9 mouse cellular contexts compared by ENCODE assay signal in genomic region chr1:157536471-157536870, GRCm38 (mm10). TPM values are rescaled to one million over a fixed set of nuclear protein-coding genes. Genes with fewer than 3 reads are reported as not detected.
DNase-seq lines count a peak whose midpoint lies in the region; ATAC-seq and TF ChIP-seq lines count a peak whose summit lies in the region.
"Had no signal": no experiment of that assay in that cellular context is flagged by ENCODE, and none has a peak within 500 bp of the region (broad histone marks: within the 10 kb centered on the region; RNA-seq: fewer than 3 reads in every experiment).

No protein-coding gene starts in this region.

- no peak overlapping the region for H3K9ac ChIP-seq in kidney, embryonic 15.5 days
- no peak overlapping the region for H3K9ac ChIP-seq in heart, embryonic 16.5 days (ENCODE audit: low read length)
- H3K9ac ChIP-seq in midbrain, embryonic 14.5 days (replicated peaks; ENCODE audit: low read length) = no peak overlapping the region
- H3K9ac ChIP-seq: liver, embryonic 13.5 days had no signal

- no peaks in the 10 kb centered on the region for H3K9me3 ChIP-seq in kidney, embryonic 15.5 days (replicated peaks)
- peaks cover 8% of the 10 kb centered on the region for H3K9me3 ChIP-seq in G1E (replicated peaks)
- H3K9me3 ChIP-seq in heart, embryonic 16.5 days (replicated peaks; ENCODE audit: control insufficient read depth, low read length) = no peaks in the 10 kb centered on the region
- H3K9me3 ChIP-seq in midbrain, embryonic 14.5 days (ENCODE audit: control insufficient read depth, low read length) = no peaks in the 10 kb centered on the region
- H3K9me3 ChIP-seq: liver, embryonic 13.5 days had no signal

- no peak overlapping the region for H3K4me2 ChIP-seq in kidney, embryonic 15.5 days
- H3K4me2 ChIP-seq in heart, embryonic 16.5 days (ENCODE audit: low read depth, low read length) = peak overlapping the region; percentile 43
- H3K4me2 ChIP-seq in midbrain, embryonic 14.5 days (ENCODE audit: low read length) = no peak overlapping the region
- H3K4me2 ChIP-seq: liver, embryonic 13.5 days had no signal

- TF ChIP-seq CTCF in G1E (IDR thresholded peaks at IDR 0.05; ENCODE audit: low read depth, low read length) = peak; percentile 65

- no peak overlapping the region for H3K27ac ChIP-seq in kidney, embryonic 15.5 days
- H3K27ac ChIP-seq in heart, embryonic 16.5 days (ENCODE audit: low read length) = no peak overlapping the region
- H3K27ac ChIP-seq in midbrain, embryonic 14.5 days (replicated peaks; ENCODE audit: low read depth, low read length) = no peak overlapping the region
- H3K27ac ChIP-seq: liver, embryonic 13.5 days had no signal

- H3K4me1 ChIP-seq in kidney, embryonic 15.5 days = no peaks in the 10 kb centered on the region
- H3K4me1 ChIP-seq in G1E (ENCODE audit: insufficient read depth, low read depth, low read length) = peaks cover 24% of the 10 kb centered on the region
- H3K4me1 ChIP-seq in heart, embryonic 16.5 days (ENCODE audit: control insufficient read depth, insufficient read depth, low read length) = no peaks in the 10 kb centered on the region
- H3K4me1 ChIP-seq in midbrain, embryonic 14.5 days (ENCODE audit: control insufficient read depth, insufficient read depth, low read length) = no peaks in the 10 kb centered on the region
- H3K4me1 ChIP-seq: liver, embryonic 13.5 days had no signal

- DNase-seq in kidney, adult 18-20 months = peak; percentile 35
- DNase-seq in G1E (ENCODE audit: low spot score) = no peak
- DNase-seq in layer of hippocampus, adult 18-20 months (ENCODE audit: low spot score in 2 of 2) = peak; percentile 32 to 85
- peak; percentile 89 for DNase-seq in midbrain, embryonic 14.5 days
- DNase-seq in urinary bladder, adult 2 months (ENCODE audit: low spot score) = no peak
- DNase-seq: liver, embryonic 13.5 days had no signal

- no peaks in the 10 kb centered on the region for H3K36me3 ChIP-seq in kidney, embryonic 15.5 days
- H3K36me3 ChIP-seq in G1E (replicated peaks) = no peaks in the 10 kb centered on the region
- H3K36me3 ChIP-seq in heart, embryonic 16.5 days (ENCODE audit: control insufficient read depth, insufficient read depth) = no peaks in the 10 kb centered on the region
- H3K36me3 ChIP-seq in midbrain, embryonic 14.5 days (ENCODE audit: control insufficient read depth, insufficient read depth, low read length) = no peaks in the 10 kb centered on the region

- no peak overlapping the region for H3K4me3 ChIP-seq in kidney, embryonic 15.5 days (replicated peaks)
- no peak overlapping the region for H3K4me3 ChIP-seq in G1E (ENCODE audit: low read depth, low read length)
- H3K4me3 ChIP-seq in heart, embryonic 16.5 days (ENCODE audit: low read length) = no peak overlapping the region
- no peak overlapping the region for H3K4me3 ChIP-seq in midbrain, embryonic 14.5 days (replicated peaks; ENCODE audit: low read depth, low read length)
- H3K4me3 ChIP-seq: liver, embryonic 13.5 days had no signal

- WGBS in kidney, embryonic 15.5 days = 11% methylated on average over 6 of the region's 6 CpGs
- 10% methylated on average over 6 of the region's 6 CpGs for WGBS in heart, embryonic 16.5 days
- 9% methylated on average over 6 of the region's 6 CpGs for WGBS in midbrain, embryonic 14.5 days

- ATAC-seq in kidney, embryonic 15.5 days (replicated peaks; ENCODE audit: low FRiP score) = no peak
- ATAC-seq in G1E (ENCODE audit: extremely low read depth, insufficient number of reproducible peaks, low FRiP score, poor library complexity, severe bottlenecking) = no peak
- peak; percentile 78 for ATAC-seq in common myeloid progenitor, adult 5-6 weeks (replicated peaks; ENCODE audit: low read depth, poor library complexity, severe bottlenecking)
- ATAC-seq in heart, embryonic 16.5 days (replicated peaks; ENCODE audit: extremely low read depth, insufficient read depth, low FRiP score) = no peak
- peak; percentile 48 for ATAC-seq in midbrain, embryonic 14.5 days (ENCODE audit: low FRiP score, low TSS enrichment)

- no peaks in the 10 kb centered on the region for H3K27me3 ChIP-seq in kidney, embryonic 15.5 days
- no peaks in the 10 kb centered on the region for H3K27me3 ChIP-seq in G1E (ENCODE audit: insufficient read depth, low read length)
- no peaks in the 10 kb centered on the region for H3K27me3 ChIP-seq in heart, embryonic 16.5 days (ENCODE audit: control insufficient read depth, insufficient read depth, low read length)
- H3K27me3 ChIP-seq in midbrain, embryonic 14.5 days (ENCODE audit: control insufficient read depth, insufficient read depth, low read length) = no peaks in the 10 kb centered on the region
- H3K27me3 ChIP-seq: liver, embryonic 13.5 days had no signal

RNA-seq across cellular contexts. Expression of gene Sec16b, which starts 29.9 kb away (rescaled TPM):
- 2.2 and 2.6 TPM in 2 replicates for polyA plus RNA-seq in kidney, embryonic 15.5 days (2015; fragmentation: Nextera tagmentation; extraction: Ambion mirVana)
- total RNA-seq in G1E (2014; fragmentation: Nextera tagmentation) = 2.8 TPM in 1 of 2 replicates, not detected in the other
- total RNA-seq in G1E (2017) = 0.11 TPM in 1 of 2 replicates, not detected in the other
- 0.02 TPM in 1 of 2 replicates, not detected in the other for polyA plus RNA-seq in G1E (2012)
- total RNA-seq in common myeloid progenitor, adult 5-6 weeks (2017) = 0.19 and 0.37 TPM in 2 replicates
- 1.2 and 1.3 TPM in 2 replicates for polyA plus RNA-seq in heart, embryonic 16.5 days (2015; fragmentation: Nextera tagmentation; extraction: Ambion mirVana)
- under 1 TPM; 0.32 to 0.46 TPM for total RNA-seq in layer of hippocampus, adult 18-20 months (2021)
- 0.20 and 0.34 TPM in 2 replicates for polyA plus RNA-seq in midbrain, embryonic 14.5 days (2014; fragmentation: Nextera tagmentation; extraction: Ambion mirVana)
- polyA plus RNA-seq in urinary bladder, adult 2 months (2012; rRNA removed) = 7.1 and 9.2 TPM in 2 replicates

Comparison
In these comparisons a context has a peak if more than half of its experiments do, and no peak if none do; other contexts are left out.
1. DNase-seq: peak in kidney, adult 18-20 months (single experiment), layer of hippocampus, adult 18-20 months (2 of 2) and midbrain, embryonic 14.5 days (single experiment); none in G1E (single experiment) and urinary bladder, adult 2 months (single experiment).
2. ATAC-seq: peak in common myeloid progenitor, adult 5-6 weeks (single experiment) and midbrain, embryonic 14.5 days (single experiment); none in kidney, embryonic 15.5 days (single experiment), G1E (single experiment) and heart, embryonic 16.5 days (single experiment).